Mouse (Mus musculus) urinary bladder, postnatal 14 days (tissue): ENCODE measurements around the gene Gm3512.
"Not testable (repeated sequence)": the region's sequence is repeated elsewhere in the genome, so short reads cannot be mapped to it uniquely, and the experiment has no call there.

Experiments used
- DNase-seq: peaks from one replicate; pipeline ENCODE4 v3.0.0; 2021; ENCODE audit warnings: low spot score

Gene Gm3512

GRCm38 (mm10) chr14:7174483-7174971, at the start of gene Gm3512:
TSS of gene Gm3512 (minus strand) at chr14:7174533.
- DNase-seq: peak; percentile 1

GRCm38 (mm10) chr14:7200070-7200469, 25.7 kb upstream of the Gm3512 start:
- not testable (repeated sequence) for DNase-seq

GRCm38 (mm10) chr14:7194440-7194839, 20.1 kb upstream of the Gm3512 start, which contains the start of gene Gm16434:
TSS of gene Gm16434 (minus strand) at chr14:7194540.
- not testable (repeated sequence) for DNase-seq

GRCm38 (mm10) chr14:7125312-7125711, 49.0 kb downstream of the Gm3512 start, which contains the start of gene Gm6676:
TSS of gene Gm6676 (minus strand) at chr14:7125412.
- DNase-seq: not testable (repeated sequence)

- DNase-seq: peak; percentile 1
These were observed 69.1 kb downstream of the Gm3512 start for GRCm38 (mm10) chr14:7105124-7105802.
